Comparison of ENCODE assay signal across 11 mouse cellular contexts in the genomic region with DNA sequence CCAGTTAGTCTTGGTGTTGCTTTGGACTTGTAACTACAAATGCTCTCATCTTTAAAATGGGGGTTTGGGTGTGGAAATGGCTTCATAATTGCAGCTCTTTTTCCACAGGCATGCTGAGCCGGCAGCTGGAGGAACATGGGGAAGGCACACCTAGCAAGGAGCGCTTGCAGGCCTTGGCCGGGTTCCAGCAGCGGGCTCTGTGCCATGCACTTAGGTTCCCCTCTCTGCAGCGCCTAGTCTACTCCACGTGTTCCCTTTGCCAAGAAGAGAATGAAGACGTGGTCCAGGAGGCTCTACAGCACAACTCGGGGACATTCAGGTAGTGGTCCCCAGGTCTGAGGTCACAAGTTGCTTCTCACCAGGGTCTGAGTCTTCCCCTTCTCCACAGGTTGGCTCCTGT. TPM values are rescaled to one million over a fixed set of nuclear protein-coding genes. Genes with fewer than 3 reads are reported as not detected.
DNase-seq lines count a peak whose midpoint lies in the region; ATAC-seq and TF ChIP-seq lines count a peak whose summit lies in the region.
"Had no signal": no experiment of that assay in that cellular context is flagged by ENCODE, and none has a peak within 500 bp of the region (broad histone marks: within the 10 kb centered on the region; RNA-seq: fewer than 3 reads in every experiment).

No protein-coding gene starts in this region.

- TF ChIP-seq CTCF in heart, adult 2 months (IDR thresholded peaks at IDR 0.05) = no peak
- TF ChIP-seq CTCF in lung, postnatal 0 days (IDR thresholded peaks at IDR 0.05) = no peak

- TF ChIP-seq EP300 in heart, adult 2 months (IDR thresholded peaks at IDR 0.05; ENCODE audit: insufficient read depth, low read depth, low read length) = no peak
- TF ChIP-seq EP300 in lung, postnatal 0 days (IDR thresholded peaks at IDR 0.05) = no peak

- H3K4me2 ChIP-seq in midbrain, embryonic 11.5 days = no peak overlapping the region
- H3K4me2 ChIP-seq in midbrain, embryonic 16.5 days (ENCODE audit: low read length) = no peak overlapping the region
- H3K4me2 ChIP-seq in lung, postnatal 0 days (replicated peaks; ENCODE audit: low read depth, low read length) = no peak overlapping the region
- no peak overlapping the region for H3K4me2 ChIP-seq in liver, embryonic 11.5 days
- no peak overlapping the region for H3K4me2 ChIP-seq in forebrain, embryonic 16.5 days (ENCODE audit: low read length)
- H3K4me2 ChIP-seq: liver, embryonic 15.5 days had no signal

- no peak for ATAC-seq in midbrain, embryonic 11.5 days (ENCODE audit: low FRiP score)
- ATAC-seq in midbrain, embryonic 16.5 days = no peak
- ATAC-seq in lung, postnatal 0 days = peak; percentile 65
- no peak for ATAC-seq in liver, embryonic 11.5 days (replicated peaks; ENCODE audit: low FRiP score)
- ATAC-seq in forebrain, embryonic 16.5 days = no peak

- WGBS in heart, adult 2 months = 29% methylated on average over 8 of the region's 8 CpGs
- 94% methylated on average over 8 of the region's 8 CpGs for WGBS in midbrain, embryonic 11.5 days
- 83% methylated on average over 8 of the region's 8 CpGs for WGBS in midbrain, embryonic 16.5 days
- WGBS in lung, postnatal 0 days = 48% methylated on average over 8 of the region's 8 CpGs
- WGBS in liver, embryonic 11.5 days = 87% methylated on average over 8 of the region's 8 CpGs
- 45% methylated on average over 8 of the region's 8 CpGs for WGBS in forebrain, embryonic 16.5 days

- no peak overlapping the region for H3K4me3 ChIP-seq in heart, adult 2 months
- H3K4me3 ChIP-seq in midbrain, embryonic 11.5 days (ENCODE audit: low read depth, low read length) = no peak overlapping the region
- no peak overlapping the region for H3K4me3 ChIP-seq in midbrain, embryonic 16.5 days (ENCODE audit: low read depth, low read length)
- no peak overlapping the region for H3K4me3 ChIP-seq in lung, postnatal 0 days (ENCODE audit: low read depth, low read length)
- H3K4me3 ChIP-seq in liver, embryonic 11.5 days (ENCODE audit: low read depth, low read length) = no peak overlapping the region
- no peak overlapping the region for H3K4me3 ChIP-seq in forebrain, embryonic 16.5 days (replicated peaks; ENCODE audit: low read length)
- H3K4me3 ChIP-seq: liver, embryonic 15.5 days had no signal

- H3K9me3 ChIP-seq in midbrain, embryonic 11.5 days (ENCODE audit: control insufficient read depth, low read length) = no peaks in the 10 kb centered on the region
- H3K9me3 ChIP-seq in midbrain, embryonic 16.5 days (replicated peaks; ENCODE audit: control insufficient read depth, low read length, poor library complexity, severe bottlenecking) = no peaks in the 10 kb centered on the region
- no peaks in the 10 kb centered on the region for H3K9me3 ChIP-seq in lung, postnatal 0 days (ENCODE audit: low read length)
- H3K9me3 ChIP-seq in liver, embryonic 11.5 days (ENCODE audit: control insufficient read depth, low read length) = no peaks in the 10 kb centered on the region
- H3K9me3 ChIP-seq in forebrain, embryonic 16.5 days (ENCODE audit: control insufficient read depth, low read length) = no peaks in the 10 kb centered on the region
- H3K9me3 ChIP-seq: liver, embryonic 15.5 days had no signal

- H3K27me3 ChIP-seq in heart, adult 2 months (ENCODE audit: control insufficient read depth, insufficient read depth, low read length) = no peaks in the 10 kb centered on the region
- H3K27me3 ChIP-seq in midbrain, embryonic 11.5 days (ENCODE audit: control insufficient read depth, insufficient read depth, low read length) = no peaks in the 10 kb centered on the region
- no peaks in the 10 kb centered on the region for H3K27me3 ChIP-seq in midbrain, embryonic 16.5 days (ENCODE audit: control insufficient read depth, insufficient read depth, low read depth, low read length)
- no peaks in the 10 kb centered on the region for H3K27me3 ChIP-seq in lung, postnatal 0 days (replicated peaks; ENCODE audit: insufficient read depth, low read length)
- H3K27me3 ChIP-seq in liver, embryonic 11.5 days (replicated peaks; ENCODE audit: control insufficient read depth, insufficient read depth, low read length) = no peaks in the 10 kb centered on the region
- H3K27me3 ChIP-seq in forebrain, embryonic 16.5 days (replicated peaks; ENCODE audit: control insufficient read depth, insufficient read depth, low read length) = no peaks in the 10 kb centered on the region
- H3K27me3 ChIP-seq: liver, embryonic 15.5 days had no signal

- intact Hi-C loops in heart, adult 2 months (cut with DNase I) = no loop called here

- peak; percentile 33 to 48 for DNase-seq in heart, adult 2 months
- DNase-seq in heart, adult 9 months (ENCODE audit: low spot score in 2 of 2) = no peak
- peak; percentile 28 for DNase-seq in midbrain, embryonic 11.5 days (ENCODE audit: low spot score, missing footprints)
- DNase-seq in cerebellum, postnatal 25 days = peak; percentile 54 to 71
- peak; percentile 56 for DNase-seq in lung, postnatal 0 days (ENCODE audit: low spot score)
- DNase-seq in liver, embryonic 11.5 days (ENCODE audit: low spot score) = no peak
- DNase-seq: spleen, adult 18-20 months had no signal

- H3K36me3 ChIP-seq in heart, adult 2 months (ENCODE audit: control insufficient read depth, insufficient read depth, low read length) = no peaks in the 10 kb centered on the region
- H3K36me3 ChIP-seq in midbrain, embryonic 11.5 days (ENCODE audit: control insufficient read depth, insufficient read depth, low read length) = peaks cover 24% of the 10 kb centered on the region
- H3K36me3 ChIP-seq in midbrain, embryonic 16.5 days (ENCODE audit: control insufficient read depth, insufficient read depth, low read length) = peaks cover 54% of the 10 kb centered on the region
- peaks cover 27% of the 10 kb centered on the region; the same call in 1 of the 2 replicates for H3K36me3 ChIP-seq in lung, postnatal 0 days (ENCODE audit: insufficient read depth, low read length)
- H3K36me3 ChIP-seq in liver, embryonic 11.5 days (ENCODE audit: control insufficient read depth, insufficient read depth, low read length) = peaks cover 63% of the 10 kb centered on the region
- H3K36me3 ChIP-seq in forebrain, embryonic 16.5 days (ENCODE audit: control insufficient read depth, insufficient read depth) = peaks cover 38% of the 10 kb centered on the region

- no peak overlapping the region for H3K27ac ChIP-seq in heart, adult 2 months
- H3K27ac ChIP-seq in midbrain, embryonic 11.5 days (ENCODE audit: low read depth, low read length) = no peak overlapping the region
- no peak overlapping the region for H3K27ac ChIP-seq in midbrain, embryonic 16.5 days (ENCODE audit: low read length)
- H3K27ac ChIP-seq in lung, postnatal 0 days (ENCODE audit: low read length) = no peak overlapping the region
- no peak overlapping the region for H3K27ac ChIP-seq in liver, embryonic 11.5 days (ENCODE audit: low read depth, low read length)
- H3K27ac ChIP-seq in forebrain, embryonic 16.5 days (ENCODE audit: low read length) = no peak overlapping the region
- H3K27ac ChIP-seq: liver, embryonic 15.5 days had no signal

- H3K4me1 ChIP-seq in heart, adult 2 months (ENCODE audit: control insufficient read depth, insufficient read depth, low read length) = no peaks in the 10 kb centered on the region
- peaks cover 5% of the 10 kb centered on the region for H3K4me1 ChIP-seq in midbrain, embryonic 11.5 days (ENCODE audit: control insufficient read depth, insufficient read depth, low read length)
- peaks cover 10% of the 10 kb centered on the region for H3K4me1 ChIP-seq in midbrain, embryonic 16.5 days (ENCODE audit: control insufficient read depth, insufficient read depth, low read length)
- peaks cover 4% of the 10 kb centered on the region; the same call in 1 of the 2 replicates for H3K4me1 ChIP-seq in lung, postnatal 0 days (ENCODE audit: insufficient read depth, low read depth, low read length)
- H3K4me1 ChIP-seq in liver, embryonic 11.5 days (replicated peaks; ENCODE audit: control insufficient read depth, insufficient read depth, low read length) = peaks cover 8% of the 10 kb centered on the region
- peaks cover 9% of the 10 kb centered on the region for H3K4me1 ChIP-seq in forebrain, embryonic 16.5 days (replicated peaks; ENCODE audit: control insufficient read depth, insufficient read depth, low read length)

- H3K9ac ChIP-seq in heart, adult 2 months (ENCODE audit: low read depth, low read length) = no peak overlapping the region
- no peak overlapping the region for H3K9ac ChIP-seq in midbrain, embryonic 11.5 days (ENCODE audit: low read length)
- no peak overlapping the region for H3K9ac ChIP-seq in midbrain, embryonic 16.5 days (ENCODE audit: low read depth, low read length)
- H3K9ac ChIP-seq in lung, postnatal 0 days (replicated peaks; ENCODE audit: low read depth) = no peak overlapping the region
- H3K9ac ChIP-seq in liver, embryonic 11.5 days (ENCODE audit: low read depth, low read length) = no peak overlapping the region
- H3K9ac ChIP-seq in forebrain, embryonic 16.5 days (replicated peaks; ENCODE audit: low read depth, low read length) = no peak overlapping the region
- H3K9ac ChIP-seq: liver, embryonic 15.5 days had no signal

- TF ChIP-seq POLR2A in heart, adult 2 months (IDR thresholded peaks at IDR 0.05; ENCODE audit: insufficient read depth, low read depth, low read length) = no peak

- no peaks in the 10 kb centered on the region for H3K79me2 ChIP-seq in heart, adult 2 months (replicated peaks; ENCODE audit: control insufficient read depth, insufficient read depth, low read length)

RNA-seq across cellular contexts. Expression of a gene that starts 5.4 kb away (rescaled TPM):
- total RNA-seq in heart, adult 2 months (2021) = 10 to 100 TPM; 14.1 to 18.3 TPM
- 21.6 and 25.4 TPM in 2 replicates for polyA plus RNA-seq in heart, adult 2 months (2012; rRNA removed)
- polyA plus RNA-seq in midbrain, embryonic 11.5 days (2014; fragmentation: Nextera tagmentation; extraction: Ambion mirVana) = 29.6 and 30.0 TPM in 2 replicates
- 34.1 and 36.4 TPM in 2 replicates for polyA plus RNA-seq in midbrain, embryonic 16.5 days (2015; fragmentation: Nextera tagmentation; extraction: Ambion mirVana)
- 13.5 and 13.6 TPM in 2 replicates for polyA plus RNA-seq in lung, postnatal 0 days (2015; fragmentation: Nextera tagmentation; extraction: Ambion mirVana)
- polyA plus RNA-seq in liver, embryonic 11.5 days (2014; fragmentation: Nextera tagmentation; extraction: Ambion mirVana) = 32.7 and 42.2 TPM in 2 replicates
- 38.0 and 41.8 TPM in 2 replicates for polyA plus RNA-seq in forebrain, embryonic 16.5 days (2015; fragmentation: Nextera tagmentation; extraction: Ambion mirVana)

RNA-seq across cellular contexts. Expression of a gene that starts 19.2 kb away (rescaled TPM):
- total RNA-seq in heart, adult 2 months (2021) = 10 to 100 TPM; 12.3 to 13.1 TPM
- polyA plus RNA-seq in heart, adult 2 months (2012; rRNA removed) = 9.2 and 11.3 TPM in 2 replicates
- polyA plus RNA-seq in midbrain, embryonic 11.5 days (2014; fragmentation: Nextera tagmentation; extraction: Ambion mirVana) = 14.4 and 17.2 TPM in 2 replicates
- polyA plus RNA-seq in midbrain, embryonic 16.5 days (2015; fragmentation: Nextera tagmentation; extraction: Ambion mirVana) = 8.7 and 9.9 TPM in 2 replicates
- 3.9 and 4.7 TPM in 2 replicates for polyA plus RNA-seq in lung, postnatal 0 days (2015; fragmentation: Nextera tagmentation; extraction: Ambion mirVana)
- 18.0 and 19.7 TPM in 2 replicates for polyA plus RNA-seq in liver, embryonic 11.5 days (2014; fragmentation: Nextera tagmentation; extraction: Ambion mirVana)
- polyA plus RNA-seq in forebrain, embryonic 16.5 days (2015; fragmentation: Nextera tagmentation; extraction: Ambion mirVana) = 11.4 and 11.7 TPM in 2 replicates

RNA-seq across cellular contexts. Expression of a gene that starts 22.1 kb away (rescaled TPM):
- under 1 TPM; 0.11 to 0.18 TPM for total RNA-seq in heart, adult 2 months (2021)
- polyA plus RNA-seq in heart, adult 2 months (2012; rRNA removed) = not detected in 2 replicates
- not detected in 2 replicates for polyA plus RNA-seq in midbrain, embryonic 11.5 days (2014; fragmentation: Nextera tagmentation; extraction: Ambion mirVana)
- not detected in 2 replicates for polyA plus RNA-seq in midbrain, embryonic 16.5 days (2015; fragmentation: Nextera tagmentation; extraction: Ambion mirVana)
- polyA plus RNA-seq in lung, postnatal 0 days (2015; fragmentation: Nextera tagmentation; extraction: Ambion mirVana) = not detected in 2 replicates
- not detected in 2 replicates for polyA plus RNA-seq in liver, embryonic 11.5 days (2014; fragmentation: Nextera tagmentation; extraction: Ambion mirVana)
- polyA plus RNA-seq in forebrain, embryonic 16.5 days (2015; fragmentation: Nextera tagmentation; extraction: Ambion mirVana) = not detected in 2 replicates
- polyA plus RNA-seq: gonadal fat pad, adult 2 months; liver, embryonic 15.5 days had no signal

RNA-seq across cellular contexts. Expression of a gene that starts 25.3 kb away (rescaled TPM):
- total RNA-seq in heart, adult 2 months (2021) = under 1 TPM; 0.31 to 0.41 TPM
- polyA plus RNA-seq in heart, adult 2 months (2012; rRNA removed) = 0.26 TPM in 1 of 2 replicates, not detected in the other
- polyA plus RNA-seq in midbrain, embryonic 11.5 days (2014; fragmentation: Nextera tagmentation; extraction: Ambion mirVana) = 0.12 TPM in 1 of 2 replicates, not detected in the other
- 0.34 and 0.45 TPM in 2 replicates for polyA plus RNA-seq in midbrain, embryonic 16.5 days (2015; fragmentation: Nextera tagmentation; extraction: Ambion mirVana)
- not detected in 2 replicates for polyA plus RNA-seq in lung, postnatal 0 days (2015; fragmentation: Nextera tagmentation; extraction: Ambion mirVana)
- 0.40 TPM in 1 of 2 replicates, not detected in the other for polyA plus RNA-seq in liver, embryonic 11.5 days (2014; fragmentation: Nextera tagmentation; extraction: Ambion mirVana)
- not detected in 2 replicates for polyA plus RNA-seq in forebrain, embryonic 16.5 days (2015; fragmentation: Nextera tagmentation; extraction: Ambion mirVana)
- polyA plus RNA-seq: gonadal fat pad, adult 2 months had no signal

Comparison
In these comparisons a context has a peak if more than half of its experiments do, and no peak if none do; other contexts are left out.
1. DNase-seq: peak in heart, adult 2 months (2 of 2), midbrain, embryonic 11.5 days (single experiment), cerebellum, postnatal 25 days (2 of 2) and lung, postnatal 0 days (single experiment); none in heart, adult 9 months (0 of 2) and liver, embryonic 11.5 days (single experiment).